Mouse (Mus musculus): ENCODE data around the gene Bglap. TPM values are rescaled to one million over a fixed set of nuclear protein-coding genes. Genes with fewer than 3 reads are reported as not detected.
"Not testable (repeated sequence)": the region's sequence is repeated elsewhere in the genome, so short reads cannot be mapped to it uniquely, and the experiment has no call there.

Gene Bglap
- total RNA-seq, 2 experiments from 2014 or later = 1.4 TPM; not detected in 1

- DNase-seq (ENCODE audit: low spot score in 2 of 2) = no peak
These were observed 11.0 kb upstream of the Bglap start for GRCm38 (mm10) chr3:88395288-88395687.

GRCm38 (mm10) chr3:88393776-88394375, 9.6 kb upstream of the Bglap start:
- no peak for DNase-seq (ENCODE audit: low spot score in 2 of 2)

GRCm38 (mm10) chr3:88382383-88382782, 1.9 kb downstream of the Bglap start:
- not testable (repeated sequence) for DNase-seq (ENCODE audit: low spot score in 2 of 2)

GRCm38 (mm10) chr3:88381389-88382315, 2.6 kb downstream of the Bglap start:
- DNase-seq (ENCODE audit: low spot score in 2 of 2) = not testable (repeated sequence)

- DNase-seq (ENCODE audit: low spot score in 2 of 2) = not testable (repeated sequence)
These were observed 5.7 kb downstream of the Bglap start, which contains the start of gene Bglap2 for GRCm38 (mm10) chr3:88378599-88378998. Gene Bglap2 (minus strand): TSS chr3:88378699.

GRCm38 (mm10) chr3:88376644-88377043, 7.6 kb downstream of the Bglap start:
- not testable (repeated sequence) for DNase-seq (ENCODE audit: low spot score in 2 of 2)

- not testable (repeated sequence) for DNase-seq (ENCODE audit: low spot score in 2 of 2)
These were observed 8.3 kb downstream of the Bglap start for GRCm38 (mm10) chr3:88375750-88376626.

- DNase-seq (ENCODE audit: low spot score in 2 of 2) = not testable (repeated sequence)
These were observed 11.6 kb downstream of the Bglap start, which contains the start of gene Bglap3 for GRCm38 (mm10) chr3:88372643-88373042. Gene Bglap3 (minus strand): TSS chr3:88372743.

- DNase-seq (ENCODE audit: low spot score in 2 of 2) = not testable (repeated sequence)
These were observed 15.8 kb downstream of the Bglap start for GRCm38 (mm10) chr3:88368511-88368910.

- DNase-seq (ENCODE audit: low spot score in 2 of 2) = not testable (repeated sequence)
These were observed 16.7 kb downstream of the Bglap start for GRCm38 (mm10) chr3:88367517-88367916.

- DNase-seq (ENCODE audit: low spot score in 2 of 2) = not testable (repeated sequence)
These were observed 17.3 kb downstream of the Bglap start for GRCm38 (mm10) chr3:88366830-88367428.

GRCm38 (mm10) chr3:88365705-88366361, 18.4 kb downstream of the Bglap start:
- DNase-seq (ENCODE audit: low spot score in 2 of 2) = no peak

- DNase-seq (ENCODE audit: low spot score in 2 of 2) = peak; percentile 52 to 70
These were observed 19.9 kb downstream of the Bglap start, which contains the start of gene Paqr6 for GRCm38 (mm10) chr3:88364337-88364736. Gene Paqr6 (plus strand): TSS chr3:88364584.

GRCm38 (mm10) chr3:88363700-88364099, 20.6 kb downstream of the Bglap start:
- no peak for DNase-seq (ENCODE audit: low spot score in 2 of 2)

GRCm38 (mm10) chr3:88361612-88362313, 22.5 kb downstream of the Bglap start:
- DNase-seq (ENCODE audit: low spot score in 2 of 2) = no peak

- DNase-seq (ENCODE audit: low spot score in 2 of 2) = no peak
These were observed 23.2 kb downstream of the Bglap start for GRCm38 (mm10) chr3:88361096-88361495.

- DNase-seq (ENCODE audit: low spot score in 2 of 2) = no peak
These were observed 24.3 kb downstream of the Bglap start for GRCm38 (mm10) chr3:88359989-88360388.

- no peak for DNase-seq (ENCODE audit: low spot score in 2 of 2)
These were observed 24.7 kb downstream of the Bglap start for GRCm38 (mm10) chr3:88359584-88359983.

- DNase-seq (ENCODE audit: low spot score in 2 of 2) = no peak
These were observed 29.7 kb downstream of the Bglap start for GRCm38 (mm10) chr3:88354396-88355165.

Measured in gastrocnemius, postnatal 4 days (tissue).